In the genomic region with DNA sequence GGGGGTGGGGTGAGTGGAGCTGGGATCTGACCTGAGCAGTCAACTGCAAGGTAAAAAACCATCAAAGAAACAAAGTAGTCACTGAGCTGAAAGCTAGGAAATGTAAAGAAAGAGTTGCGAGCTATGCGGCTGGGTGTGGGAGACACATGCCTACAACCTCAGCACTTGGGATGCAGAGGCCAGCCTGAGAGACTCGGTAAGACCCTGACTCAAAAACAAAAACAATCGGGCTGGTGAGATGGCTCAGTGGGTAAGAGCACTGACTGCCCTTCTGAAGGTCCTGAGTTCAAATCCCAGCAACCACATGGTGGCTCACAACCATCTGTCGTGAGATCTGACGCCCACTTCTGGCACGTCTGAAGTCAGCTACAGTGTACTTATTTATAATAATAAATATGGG, we compare ENCODE assay signal across 12 mouse cellular contexts. TPM values are rescaled to one million over a fixed set of nuclear protein-coding genes. Genes with fewer than 3 reads are reported as not detected.
DNase-seq lines count a peak whose midpoint lies in the region; ATAC-seq and TF ChIP-seq lines count a peak whose summit lies in the region.
"Not testable (repeated sequence)": the region's sequence is repeated elsewhere in the genome, so short reads cannot be mapped to it uniquely, and the experiment has no call there.
"Had no signal": no experiment of that assay in that cellular context is flagged by ENCODE, and none has a peak within 500 bp of the region (broad histone marks: within the 10 kb centered on the region; RNA-seq: fewer than 3 reads in every experiment).

No protein-coding gene starts in this region.

- dilution Hi-C loops in CH12.LX (cut with MboI; ENCODE audit: extremely low pct_ligation_motif_present, extremely low pct_unique_long_range_greater_than_20kb, low sequenced_read_pairs): not testable (repeated sequence)

- H3K9me3 ChIP-seq in CH12.LX (replicated peaks; ENCODE audit: low read length); embryonic facial prominence, embryonic 10.5 days; hindbrain, embryonic 13.5 days; liver, embryonic 16.5 days (replicated peaks; ENCODE audit: control insufficient read depth, low read length); midbrain, embryonic 15.5 days; stomach, postnatal 0 days (ENCODE audit: control insufficient read depth, low read length): not testable (repeated sequence)

- TF ChIP-seq RAD21 in CH12.LX (IDR thresholded peaks at IDR 0.05; ENCODE audit: low read depth, low read length): not testable (repeated sequence)

- TF ChIP-seq EP300 in CH12.LX (IDR thresholded peaks at IDR 0.05; ENCODE audit: low read length); stomach, postnatal 0 days (optimal IDR thresholded peaks at IDR 0.05): not testable (repeated sequence)

- not testable (repeated sequence) for TF ChIP-seq CTCF in CH12.LX (conservative IDR thresholded peaks at IDR 0.05 in 1 of 2, IDR thresholded peaks at IDR 0.05 in 1 of 2; ENCODE audit: low read depth in 2 of 2, low read length in 2 of 2); gastrocnemius, adult 2 months (IDR thresholded peaks at IDR 0.05); layer of hippocampus, adult 2 months (conservative IDR thresholded peaks at IDR 0.05); stomach, postnatal 0 days (IDR thresholded peaks at IDR 0.05; ENCODE audit: low read depth)

- peaks cover 19 to 50% of the 10 kb centered on the region in 2 experiments for H3K36me3 ChIP-seq in CH12.LX (replicated peaks in 1 of 2; ENCODE audit: control insufficient read depth in 1 of 2, insufficient read depth in 1 of 2, low read length in 1 of 2)
- peaks cover 38% of the 10 kb centered on the region for H3K36me3 ChIP-seq in embryonic facial prominence, embryonic 10.5 days (replicated peaks)
- H3K36me3 ChIP-seq in hindbrain, embryonic 13.5 days: peaks cover 26% of the 10 kb centered on the region
- H3K36me3 ChIP-seq in liver, embryonic 16.5 days (ENCODE audit: control insufficient read depth, insufficient read depth); midbrain, embryonic 15.5 days (replicated peaks); stomach, postnatal 0 days (ENCODE audit: control insufficient read depth, insufficient read depth, low read length): not testable (repeated sequence)

- not testable (repeated sequence) for H3K27me3 ChIP-seq in CH12.LX (replicated peaks); embryonic facial prominence, embryonic 10.5 days (replicated peaks; ENCODE audit: low read depth, poor library complexity, severe bottlenecking); hindbrain, embryonic 13.5 days; liver, embryonic 16.5 days (ENCODE audit: control insufficient read depth, insufficient read depth, low read depth, low read length); midbrain, embryonic 15.5 days (replicated peaks); stomach, postnatal 0 days (ENCODE audit: control insufficient read depth, insufficient read depth, low read length)

- peak overlapping the region; percentile 57; the same call in 1 of the 2 replicates for H3K4me2 ChIP-seq in CH12.LX (ENCODE audit: insufficient read depth, low read depth, poor library complexity, severe bottlenecking)
- peak overlapping the region; percentile 93 for H3K4me2 ChIP-seq in hindbrain, embryonic 13.5 days
- peak overlapping the region; percentile 90 for H3K4me2 ChIP-seq in liver, embryonic 16.5 days (ENCODE audit: low read depth, low read length)
- H3K4me2 ChIP-seq in midbrain, embryonic 15.5 days: peak overlapping the region; percentile 97; the same call in 1 of the 2 replicates
- peak overlapping the region; percentile 91 for H3K4me2 ChIP-seq in stomach, postnatal 0 days (replicated peaks; ENCODE audit: low read depth)

- not testable (repeated sequence) for TF ChIP-seq POLR2A in CH12.LX (IDR thresholded peaks at IDR 0.05; ENCODE audit: low read depth, low read length)

- peak overlapping the region; percentile 99 for H3K9ac ChIP-seq in CH12.LX (ENCODE audit: insufficient read depth, low read depth)
- not testable (repeated sequence) for H3K9ac ChIP-seq in hindbrain, embryonic 13.5 days; liver, embryonic 16.5 days (ENCODE audit: low read depth, low read length); midbrain, embryonic 15.5 days; stomach, postnatal 0 days (ENCODE audit: low read length)

- in situ Hi-C loops in CH12.LX (cut with MboI; ENCODE audit: low pct_ligation_motif_present, low pct_unique_long_range_greater_than_20kb, low sequenced_read_pairs): loop anchor here (5.0 to 10.0 kb wide), 3 partner anchors 62 to 219 kb away; partner anchors contain the start of genes Ly6g5b and Vwa7

- H3K27ac ChIP-seq in CH12.LX (ENCODE audit: insufficient read depth, low read depth); embryonic facial prominence, embryonic 10.5 days (replicated peaks); hindbrain, embryonic 13.5 days; liver, embryonic 16.5 days (ENCODE audit: low read length); midbrain, embryonic 15.5 days: not testable (repeated sequence)
- H3K27ac ChIP-seq in gastrocnemius, adult 2 months: peak overlapping the region; percentile 95
- H3K27ac ChIP-seq in layer of hippocampus, adult 2 months: peak overlapping the region; percentile 93
- H3K27ac ChIP-seq in stomach, postnatal 0 days (replicated peaks): peak overlapping the region; percentile 85

- peak overlapping the region in 1 of 3 experiments; percentile 86 for H3K4me3 ChIP-seq in CH12.LX (replicated peaks in 1 of 3; ENCODE audit: low read depth in 2 of 3, low read length in 2 of 3, poor library complexity in 1 of 3)
- peak overlapping the region; percentile 72 for H3K4me3 ChIP-seq in embryonic facial prominence, embryonic 10.5 days
- H3K4me3 ChIP-seq in gastrocnemius, adult 2 months: peak overlapping the region; percentile 80
- peak overlapping the region; percentile 58; the same call in 1 of the 2 replicates for H3K4me3 ChIP-seq in hindbrain, embryonic 13.5 days
- H3K4me3 ChIP-seq in layer of hippocampus, adult 2 months: peak overlapping the region; percentile 78; the same call in 1 of the 2 replicates
- H3K4me3 ChIP-seq in liver, embryonic 16.5 days (ENCODE audit: low read depth, low read length): peak overlapping the region; percentile 75
- H3K4me3 ChIP-seq in midbrain, embryonic 15.5 days: peak overlapping the region; percentile 56; the same call in 1 of the 2 replicates
- H3K4me3 ChIP-seq in stomach, postnatal 0 days (ENCODE audit: low read depth, low read length): not testable (repeated sequence)

- ATAC-seq in hindbrain, embryonic 13.5 days (ENCODE audit: low FRiP score); liver, embryonic 16.5 days (ENCODE audit: low read depth); midbrain, embryonic 15.5 days (replicated peaks); stomach, postnatal 0 days (ENCODE audit: low FRiP score, low TSS enrichment): not testable (repeated sequence)

- intact Hi-C loops in gastrocnemius, adult 2 months (cut with DNase I): loop anchor here (5.0 to 10.0 kb wide), 2 partner anchors 37 to 209 kb away; partner anchors contain the start of gene Sapcd1

- H3K4me1 ChIP-seq in CH12.LX (ENCODE audit: control insufficient read depth in 1 of 2, insufficient read depth in 2 of 2): peaks cover 17 to 56% of the 10 kb centered on the region in 2 experiments
- H3K4me1 ChIP-seq in embryonic facial prominence, embryonic 10.5 days: peaks cover 36% of the 10 kb centered on the region
- H3K4me1 ChIP-seq in hindbrain, embryonic 13.5 days (replicated peaks): peaks cover 52% of the 10 kb centered on the region
- H3K4me1 ChIP-seq in liver, embryonic 16.5 days (ENCODE audit: control insufficient read depth, low read depth, low read length): peaks cover 27% of the 10 kb centered on the region
- peaks cover 40% of the 10 kb centered on the region for H3K4me1 ChIP-seq in midbrain, embryonic 15.5 days
- not testable (repeated sequence) for H3K4me1 ChIP-seq in stomach, postnatal 0 days (replicated peaks; ENCODE audit: control insufficient read depth, insufficient read depth)

- H3K79me2 ChIP-seq in CH12.LX (replicated peaks; ENCODE audit: control insufficient read depth, extremely low read depth, insufficient read depth, poor library complexity, severe bottlenecking): peaks cover 31% of the 10 kb centered on the region

- not testable (repeated sequence) for DNase-seq in CH12.LX (ENCODE audit: extremely low read depth); embryonic facial prominence, embryonic 10.5 days (ENCODE audit: low spot score); gastrocnemius, adult 2 months; layer of hippocampus, adult 2 months (ENCODE audit: low spot score in 2 of 2); stomach, postnatal 0 days (ENCODE audit: low spot score)

- WGBS in embryonic facial prominence, embryonic 10.5 days: 93% methylated on average over 7 of the region's 7 CpGs
- 88% methylated on average over 7 of the region's 7 CpGs for WGBS in hindbrain, embryonic 13.5 days
- 64% methylated on average over 7 of the region's 7 CpGs for WGBS in liver, embryonic 16.5 days (ENCODE audit: insufficient replicate concordance)
- WGBS in midbrain, embryonic 15.5 days: 87% methylated on average over 7 of the region's 7 CpGs
- 67% methylated on average over 7 of the region's 7 CpGs for WGBS in stomach, postnatal 0 days

RNA-seq across cellular contexts. Expression of gene Atp6v1g2, which starts 0.6 kb away (rescaled TPM):
- total RNA-seq in CH12.LX (2012; rRNA removed): 0.76 and 0.88 TPM in 2 replicates
- total RNA-seq in CH12.LX (2014; rRNA removed): 0.23 and 0.27 TPM in 2 replicates
- 1.4 and 2.0 TPM in 2 replicates for polyA plus RNA-seq in CH12.LX (2012; ENCODE audit: insufficient read length, low read depth)
- 5.2 and 5.6 TPM in 2 replicates for polyA plus RNA-seq in embryonic facial prominence, embryonic 10.5 days (2016; fragmentation: Nextera tagmentation; extraction: Ambion mirVana)
- 1 to 10 TPM; 1.9 to 2.0 TPM for total RNA-seq in gastrocnemius, adult 2 months (2021)
- 52.4 and 54.2 TPM in 2 replicates for polyA plus RNA-seq in hindbrain, embryonic 13.5 days (2015; fragmentation: Nextera tagmentation; extraction: Ambion mirVana)
- 100 to 1,000 TPM; 615 to 646 TPM for total RNA-seq in layer of hippocampus, adult 2 months (2021)
- 0.58 and 1.0 TPM in 2 replicates for polyA plus RNA-seq in liver, embryonic 16.5 days (2015; fragmentation: Nextera tagmentation; extraction: Ambion mirVana)
- 94.4 and 100 TPM in 2 replicates for polyA plus RNA-seq in midbrain, embryonic 15.5 days (2015; fragmentation: Nextera tagmentation; extraction: Ambion mirVana)
- polyA plus RNA-seq in stomach, postnatal 0 days (2015; fragmentation: Nextera tagmentation; extraction: Ambion mirVana): 3.0 and 3.6 TPM in 2 replicates

RNA-seq across cellular contexts. Expression of gene Nfkbil1, which starts 1.5 kb away (rescaled TPM):
- total RNA-seq in CH12.LX (2012; rRNA removed) (16.7 and 22.0 TPM in 2 replicates), CH12.LX (2014; rRNA removed) (15.2 TPM in 2 replicates)
- polyA plus RNA-seq in CH12.LX (2012; ENCODE audit: insufficient read length, low read depth): 25.9 and 31.6 TPM in 2 replicates
- 9.3 and 9.6 TPM in 2 replicates for polyA plus RNA-seq in embryonic facial prominence, embryonic 10.5 days (2016; fragmentation: Nextera tagmentation; extraction: Ambion mirVana)
- total RNA-seq in gastrocnemius, adult 2 months (2021): 1 to 10 TPM; 7.0 to 7.8 TPM
- 8.4 and 10.8 TPM in 2 replicates for polyA plus RNA-seq in hindbrain, embryonic 13.5 days (2015; fragmentation: Nextera tagmentation; extraction: Ambion mirVana)
- 10 to 100 TPM; 13.3 to 15.1 TPM for total RNA-seq in layer of hippocampus, adult 2 months (2021)
- polyA plus RNA-seq in liver, embryonic 16.5 days (2015; fragmentation: Nextera tagmentation; extraction: Ambion mirVana): 2.8 and 2.9 TPM in 2 replicates
- polyA plus RNA-seq in midbrain, embryonic 15.5 days (2015; fragmentation: Nextera tagmentation; extraction: Ambion mirVana): 11.7 and 11.8 TPM in 2 replicates
- polyA plus RNA-seq in stomach, postnatal 0 days (2015; fragmentation: Nextera tagmentation; extraction: Ambion mirVana): 7.4 and 7.5 TPM in 2 replicates

RNA-seq across cellular contexts. Expression of gene Ddx39b, which starts 7.5 kb away (rescaled TPM):
- total RNA-seq in CH12.LX (2012; rRNA removed) (208 and 229 TPM in 2 replicates), CH12.LX (2014; rRNA removed) (242 and 254 TPM in 2 replicates)
- polyA plus RNA-seq in CH12.LX (2012; ENCODE audit: insufficient read length, low read depth): 341 and 411 TPM in 2 replicates
- polyA plus RNA-seq in embryonic facial prominence, embryonic 10.5 days (2016; fragmentation: Nextera tagmentation; extraction: Ambion mirVana): 726 and 735 TPM in 2 replicates
- 10 to 100 TPM; 83.8 to 94.7 TPM for total RNA-seq in gastrocnemius, adult 2 months (2021)
- 391 and 410 TPM in 2 replicates for polyA plus RNA-seq in hindbrain, embryonic 13.5 days (2015; fragmentation: Nextera tagmentation; extraction: Ambion mirVana)
- 100 to 1,000 TPM; 230 to 239 TPM for total RNA-seq in layer of hippocampus, adult 2 months (2021)
- polyA plus RNA-seq in liver, embryonic 16.5 days (2015; fragmentation: Nextera tagmentation; extraction: Ambion mirVana): 128 and 133 TPM in 2 replicates
- polyA plus RNA-seq in midbrain, embryonic 15.5 days (2015; fragmentation: Nextera tagmentation; extraction: Ambion mirVana): 379 and 391 TPM in 2 replicates
- 143 and 145 TPM in 2 replicates for polyA plus RNA-seq in stomach, postnatal 0 days (2015; fragmentation: Nextera tagmentation; extraction: Ambion mirVana)

RNA-seq across cellular contexts. Expression of gene Gm16181, which starts 13.5 kb away (rescaled TPM):
- not detected in 2 replicates for total RNA-seq in CH12.LX (2012; rRNA removed)
- not detected in 2 replicates for total RNA-seq in CH12.LX (2014; rRNA removed)
- polyA plus RNA-seq in CH12.LX (2012; ENCODE audit: insufficient read length, low read depth): not detected in 2 replicates
- 0.33 and 0.40 TPM in 2 replicates for polyA plus RNA-seq in embryonic facial prominence, embryonic 10.5 days (2016; fragmentation: Nextera tagmentation; extraction: Ambion mirVana)
- total RNA-seq in gastrocnemius, adult 2 months (2021): not detected
- 0.57 and 0.83 TPM in 2 replicates for polyA plus RNA-seq in hindbrain, embryonic 13.5 days (2015; fragmentation: Nextera tagmentation; extraction: Ambion mirVana)
- not detected for total RNA-seq in layer of hippocampus, adult 2 months (2021)
- polyA plus RNA-seq in liver, embryonic 16.5 days (2015; fragmentation: Nextera tagmentation; extraction: Ambion mirVana): not detected in 2 replicates
- 1.6 TPM in 1 of 2 replicates, not detected in the other for polyA plus RNA-seq in midbrain, embryonic 15.5 days (2015; fragmentation: Nextera tagmentation; extraction: Ambion mirVana)
- polyA plus RNA-seq in stomach, postnatal 0 days (2015; fragmentation: Nextera tagmentation; extraction: Ambion mirVana): 0.27 and 0.33 TPM in 2 replicates
- total RNA-seq: adrenal gland, adult 18-20 months; gastrocnemius, adult 18-20 months; layer of hippocampus, adult 18-20 months had no signal
- polyA plus RNA-seq: erythroblast, embryonic 14.5 days had no signal

RNA-seq across cellular contexts. Expression of gene H2-D1, which starts 28.4 kb away (rescaled TPM):
- total RNA-seq in CH12.LX (2012; rRNA removed) (817 and 944 TPM in 2 replicates), CH12.LX (2014; rRNA removed) (659 and 667 TPM in 2 replicates)
- polyA plus RNA-seq in CH12.LX (2012; ENCODE audit: insufficient read length, low read depth): 880 and 952 TPM in 2 replicates
- 30.3 and 32.9 TPM in 2 replicates for polyA plus RNA-seq in embryonic facial prominence, embryonic 10.5 days (2016; fragmentation: Nextera tagmentation; extraction: Ambion mirVana)
- 10 to 100 TPM; 30.4 to 38.5 TPM for total RNA-seq in gastrocnemius, adult 2 months (2021)
- polyA plus RNA-seq in hindbrain, embryonic 13.5 days (2015; fragmentation: Nextera tagmentation; extraction: Ambion mirVana): 73.4 and 73.6 TPM in 2 replicates
- 10 to 100 TPM; 15.7 to 21.2 TPM for total RNA-seq in layer of hippocampus, adult 2 months (2021)
- polyA plus RNA-seq in liver, embryonic 16.5 days (2015; fragmentation: Nextera tagmentation; extraction: Ambion mirVana): 98.3 and 107 TPM in 2 replicates
- polyA plus RNA-seq in midbrain, embryonic 15.5 days (2015; fragmentation: Nextera tagmentation; extraction: Ambion mirVana): 93.4 and 105 TPM in 2 replicates
- 303 and 307 TPM in 2 replicates for polyA plus RNA-seq in stomach, postnatal 0 days (2015; fragmentation: Nextera tagmentation; extraction: Ambion mirVana)
